Mouse (Mus musculus) adipose tissue, adult 10 weeks (tissue): ENCODE results near the gene Olfr1188. TPM values are rescaled to one million over a fixed set of nuclear protein-coding genes. Genes with fewer than 3 reads are reported as not detected.

Experiments used
- polyA plus RNA-seq: library from polyadenylated mRNA; stranded (reverse); fragments of 350-450 nt; fragmentation: Illumina TruSeq; extraction: RNeasy Lipid Tissue Mini Kit (QIAGEN cat#74804); gene quantifications from one replicate; pipeline ENCODE4 v1.2.3, GENCODE M21; 2014; ENCODE audit warnings: low read depth, low replicate concordance

Olfr1188 gene
- polyA plus RNA-seq, result not detected

GRCm38 (mm10) chr2:88556635-88557034, at the start of gene Olfr1188:
TSS of gene Olfr1188 (plus strand) at chr2:88556935.

GRCm38 (mm10) chr2:88518251-88518650, 38.5 kb upstream of the Olfr1188 start, which contains the start of gene Olfr1186:
TSS of gene Olfr1186 (plus strand) at chr2:88518551.

GRCm38 (mm10) chr2:88586154-88586553, 29.4 kb downstream of the Olfr1188 start, which contains the start of gene Olfr1189:
TSS of gene Olfr1189 (plus strand) at chr2:88586454.

Other genes starting within 250 kb of the Olfr1188 start
- gene Olfr1174-ps, start 241.8 kb upstream of the Olfr1188 start, polyA plus RNA-seq, result not detected
- gene Olfr1175-ps, start 229.7 kb upstream of the Olfr1188 start, polyA plus RNA-seq, result not detected
- gene Olfr1176, start 220.2 kb upstream of the Olfr1188 start, polyA plus RNA-seq, result not detected
- gene Olfr1177-ps, start 210.4 kb upstream of the Olfr1188 start, polyA plus RNA-seq, result not detected
- gene Olfr1178, start 169.9 kb upstream of the Olfr1188 start, polyA plus RNA-seq, result not detected
- gene Olfr1179, start 150.5 kb upstream of the Olfr1188 start, polyA plus RNA-seq, result not detected
- not detected for gene Olfr1180, start 137.8 kb upstream of the Olfr1188 start, polyA plus RNA-seq
- not detected for gene Olfr1181, start 130.8 kb upstream of the Olfr1188 start, polyA plus RNA-seq
- gene Gm13757, start 107.8 kb upstream of the Olfr1188 start, polyA plus RNA-seq, result not detected
- not detected for gene Olfr1183, start 102.1 kb upstream of the Olfr1188 start, polyA plus RNA-seq
- gene Olfr1184, start 73.3 kb upstream of the Olfr1188 start, polyA plus RNA-seq, result not detected
- gene Olfr1185-ps1, start 63.6 kb upstream of the Olfr1188 start, polyA plus RNA-seq, result not detected
- gene Olfr1186, start 38.4 kb upstream of the Olfr1188 start, polyA plus RNA-seq, result not detected
- gene Olfr1189, start 29.5 kb downstream of the Olfr1188 start, polyA plus RNA-seq, result not detected
- gene Olfr1191-ps1, start 83.6 kb downstream of the Olfr1188 start, polyA plus RNA-seq, result not detected
- gene Olfr1192-ps1, start 91.6 kb downstream of the Olfr1188 start, polyA plus RNA-seq, result not detected
- gene Olfr1193, start 118.7 kb downstream of the Olfr1188 start, polyA plus RNA-seq, result not detected
- gene Olfr1195, start 132.3 kb downstream of the Olfr1188 start, polyA plus RNA-seq, result not detected
- gene Olfr1196, start 147.7 kb downstream of the Olfr1188 start, polyA plus RNA-seq, result not detected
- gene Olfr1197, start 175.4 kb downstream of the Olfr1188 start, polyA plus RNA-seq, result not detected
- gene Olfr1198, start 194.4 kb downstream of the Olfr1188 start, polyA plus RNA-seq, result not detected
- gene Olfr1199, start 203.5 kb downstream of the Olfr1188 start, polyA plus RNA-seq, result not detected
- gene Olfr1200, start 213.6 kb downstream of the Olfr1188 start, polyA plus RNA-seq, result not detected
- not detected for gene Olfr1201, start 236.1 kb downstream of the Olfr1188 start, polyA plus RNA-seq